Mouse (Mus musculus) large intestine, adult 2 months (tissue): Measurements from ENCODE around the gene Sap30bp. TPM values are rescaled to one million over a fixed set of nuclear protein-coding genes. Genes with fewer than 3 reads are reported as not detected.

ENCODE experiments used
- DNase-seq: peaks from one replicate; pipeline ENCODE4 v3.0.0-alpha.2; 2012; ENCODE audit warnings: low read depth, low spot score
- WGBS: fragments of 180-500 bp; shearing (Covaris S2); methylation state at CpG from one replicate; pipeline ENCODE4 v1.1.7; 2018; 5-methylcytosine and 5-hydroxymethylcytosine counted together
- polyA plus RNA-seq: library from polyadenylated mRNA; depleted of rRNA; stranded (reverse); fragments of >200 nt; gene quantifications from 2 replicates; pipeline ENCODE4 v1.2.3, GENCODE M21; 2012; rRNA removed

Sap30bp gene
- polyA plus RNA-seq: 17.3 and 20.7 TPM in 2 replicates

- WGBS: under 1% methylated on average over 28 of the region's 28 CpGs
Measured at GRCm38 (mm10) chr11:115933108-115933746, at the start of gene Sap30bp, which contains the start of gene Recql5. TSS of gene Sap30bp (plus strand) at chr11:115933282. TSS of gene Recql5 (minus strand) at chr11:115933477.

GRCm38 (mm10) chr11:115884361-115884760 is 48.7 kb upstream of the Sap30bp start:
- WGBS: 50% methylated on average over 3 of the region's 3 CpGs
- DNase-seq: no peak

More at GRCm38 (mm10) chr11:115933108-115933746, at the start of gene Sap30bp, which contains the start of gene Recql5:
- peak; percentile 97 for DNase-seq

GRCm38 (mm10) chr11:115885281-115885680 is 47.8 kb upstream of the Sap30bp start:
- DNase-seq: no peak
- WGBS: 52% methylated on average over 11 of the region's 11 CpGs

GRCm38 (mm10) chr11:115886446-115886845 is 46.6 kb upstream of the Sap30bp start:
- WGBS: 92% methylated on average over 11 of the region's 11 CpGs

DNA sequence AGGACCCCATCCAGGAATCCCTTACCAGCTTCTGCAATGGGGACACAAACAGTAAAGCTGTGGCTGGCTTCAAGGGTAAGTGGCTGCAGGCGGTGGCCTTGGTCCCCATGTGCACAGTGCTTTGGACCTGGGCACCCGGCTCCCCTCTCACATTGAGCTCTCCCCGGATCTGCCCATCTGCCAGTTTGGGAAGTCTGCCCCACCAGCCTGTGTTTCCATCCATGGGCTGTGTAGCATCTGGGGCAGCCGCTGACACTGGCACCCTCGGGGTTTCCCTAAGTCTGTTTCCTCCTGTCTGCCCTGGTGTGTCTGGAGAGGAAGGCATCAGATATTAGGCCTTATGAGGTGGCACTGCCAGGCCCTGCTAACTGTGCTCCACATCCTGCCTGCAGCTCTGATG is 45.1 kb upstream of the Sap30bp start:
- DNase-seq: no peak
- WGBS: 90% methylated on average over 5 of the region's 5 CpGs

More at GRCm38 (mm10) chr11:115886446-115886845, 46.6 kb upstream of the Sap30bp start:
- DNase-seq: no peak

- WGBS: 89% methylated on average over 6 of the region's 6 CpGs
- no peak for DNase-seq
Measured at GRCm38 (mm10) chr11:115889159-115889558, 43.9 kb upstream of the Sap30bp start.

DNA sequence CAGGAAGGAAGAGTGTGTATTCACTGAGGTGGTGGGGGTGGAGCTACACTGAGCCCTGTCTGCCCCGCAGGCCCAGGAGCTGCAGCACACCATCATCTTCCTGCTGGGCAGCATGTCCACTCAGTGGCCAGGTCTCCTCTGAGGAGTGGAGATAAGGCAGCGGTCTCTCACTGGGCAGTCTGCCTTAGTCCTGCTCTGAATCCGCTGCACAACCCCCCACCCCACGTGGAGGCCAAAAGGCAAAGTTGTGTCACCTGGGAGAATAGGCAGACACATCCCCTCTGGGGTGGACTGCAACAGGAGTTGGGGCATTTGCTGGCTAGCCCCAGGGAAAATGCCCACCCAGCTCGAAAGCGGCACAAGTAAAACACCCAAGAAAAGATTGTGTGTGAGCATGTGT is 40.9 kb upstream of the Sap30bp start:
- no peak for DNase-seq
- WGBS: 79% methylated on average over 6 of the region's 6 CpGs

DNA sequence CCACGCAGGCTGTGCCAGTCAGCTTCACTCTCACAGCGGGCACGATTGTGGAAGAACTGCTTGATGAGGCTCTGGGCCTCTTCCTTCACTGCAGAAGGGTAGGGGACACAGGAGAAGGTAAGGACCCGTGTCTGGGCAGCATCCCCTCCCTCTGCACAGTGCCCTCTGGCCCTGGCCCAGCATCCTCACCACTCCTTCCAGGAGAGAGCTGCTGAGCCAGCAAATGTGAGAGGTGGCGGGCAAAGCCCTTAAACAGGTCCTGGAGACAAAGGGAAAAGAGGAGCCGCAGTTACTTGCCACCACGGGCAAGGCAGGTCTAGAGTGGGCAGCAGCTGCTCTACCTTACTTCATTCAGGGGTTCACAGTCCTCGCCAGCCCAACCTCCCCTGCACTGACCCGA is 40.0 kb upstream of the Sap30bp start:
- 85% methylated on average over 9 of the region's 9 CpGs for WGBS
- DNase-seq: no peak

DNA sequence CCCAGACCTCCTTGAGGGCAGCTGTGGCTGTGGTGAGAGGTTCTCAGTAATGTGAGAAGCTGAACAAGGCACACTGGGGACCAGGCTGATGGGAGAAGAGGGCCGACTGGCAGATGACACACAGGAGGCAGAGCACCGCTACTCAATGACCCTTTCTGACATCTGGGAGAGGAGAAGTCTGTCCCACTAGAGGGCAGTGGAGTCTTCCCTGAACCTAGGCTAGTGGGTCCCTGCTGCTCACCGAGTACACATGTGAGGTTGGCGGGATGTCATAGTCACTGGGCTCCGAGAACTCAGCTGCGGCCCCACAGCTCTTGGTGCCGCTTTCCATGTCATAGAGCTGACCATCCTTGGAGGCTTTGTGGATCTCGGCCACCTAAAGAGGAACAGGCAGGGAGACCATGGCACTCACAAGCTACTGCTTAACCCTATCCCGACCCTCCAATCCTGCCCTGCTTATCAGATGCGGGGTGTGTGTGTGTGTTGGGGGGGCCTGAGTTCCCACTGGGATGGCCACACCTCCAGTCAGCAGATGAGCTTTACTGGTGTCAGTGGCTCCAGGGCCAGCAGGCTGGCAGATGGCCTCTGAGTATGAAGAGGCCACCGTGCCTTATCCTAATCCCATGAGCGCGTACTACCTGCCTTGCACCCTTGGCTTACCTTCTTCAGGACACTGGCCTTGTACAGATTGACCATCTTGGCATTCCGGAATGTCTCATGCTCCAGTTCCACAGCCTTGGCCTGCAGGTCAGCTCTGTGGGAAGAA is 38.1 kb upstream of the Sap30bp start:
- WGBS: 75% methylated on average over 14 of the region's 14 CpGs
- no peak for DNase-seq

- WGBS: 86% methylated on average over 7 of the region's 7 CpGs
- DNase-seq: no peak
Measured at GRCm38 (mm10) chr11:115898446-115898845, 34.6 kb upstream of the Sap30bp start.

DNA sequence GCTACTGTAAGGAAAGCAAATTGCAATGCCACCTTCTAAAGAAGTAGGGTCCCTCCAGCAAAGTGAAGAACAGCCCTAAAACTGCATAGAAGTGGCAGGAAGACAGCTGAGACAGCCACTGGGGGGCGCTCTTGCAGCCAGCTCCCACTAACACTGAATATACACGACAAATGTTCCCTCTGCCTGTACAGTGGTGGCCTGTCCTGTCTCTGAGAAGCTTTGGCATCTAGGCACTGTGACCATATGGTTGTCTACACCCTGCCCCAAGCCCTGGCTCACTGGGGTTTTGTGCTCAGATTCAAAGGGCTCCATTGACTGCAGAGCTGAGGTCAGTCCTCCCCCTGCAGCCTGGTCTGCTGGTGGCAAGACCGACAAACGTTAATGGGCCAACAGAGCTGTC is 34.2 kb upstream of the Sap30bp start:
- DNase-seq: no peak
- WGBS: 25% methylated on average over 4 of the region's 4 CpGs

DNA sequence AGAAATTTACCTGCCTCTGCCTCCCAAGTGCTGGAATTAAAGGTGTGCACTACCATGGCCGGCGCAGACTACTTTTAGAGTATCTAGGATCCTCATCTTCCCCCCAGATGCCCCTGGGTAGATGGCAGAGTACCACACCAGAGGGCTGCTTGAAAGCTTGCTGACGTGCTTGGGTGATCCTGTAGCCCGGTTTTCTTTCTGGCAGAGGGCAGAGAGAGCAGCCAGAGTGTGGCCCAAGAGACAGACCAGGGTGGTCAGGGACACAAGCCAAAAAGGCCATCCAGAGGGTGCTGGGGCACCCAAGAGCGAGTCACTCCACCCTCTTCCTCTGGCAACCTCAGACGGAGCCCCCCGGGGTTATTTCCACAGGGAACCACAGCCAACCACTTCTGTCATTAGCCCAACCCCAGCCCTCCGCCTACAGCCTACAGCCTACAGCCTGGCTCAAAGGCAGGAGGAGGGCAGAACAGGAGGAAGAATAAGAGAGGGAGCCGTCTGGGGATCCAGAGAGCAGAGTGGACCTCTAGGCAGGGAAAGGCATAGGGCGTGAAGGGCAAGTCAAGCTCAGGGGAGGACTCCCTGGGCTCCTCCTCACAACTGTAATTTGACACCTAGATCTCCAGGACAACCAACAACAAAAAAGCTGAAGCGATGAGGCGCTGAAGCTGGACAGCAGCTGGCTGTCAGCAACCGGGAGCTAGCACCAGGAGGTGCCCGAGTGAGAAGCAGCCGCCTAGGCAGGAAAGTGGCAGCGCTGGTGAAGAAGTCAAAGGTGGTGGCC is 33.4 kb upstream of the Sap30bp start, which contains the start of gene Smim5:
TSS of gene Smim5 (plus strand) at position 481 of the 781 bp plus-strand sequence.
- 32% methylated on average over 16 of the region's 16 CpGs for WGBS
- DNase-seq: no peak

- no peak for DNase-seq
- WGBS: 55% methylated on average over 8 of the region's 8 CpGs
Measured at GRCm38 (mm10) chr11:115900561-115901337, 32.3 kb upstream of the Sap30bp start.

GRCm38 (mm10) chr11:115901338-115902161 is 31.5 kb upstream of the Sap30bp start:
- DNase-seq: no peak
- WGBS: 81% methylated on average over 9 of the region's 9 CpGs

GRCm38 (mm10) chr11:115902177-115902576 is 30.9 kb upstream of the Sap30bp start:
- WGBS: 62% methylated on average over 5 of the region's 5 CpGs
- no peak for DNase-seq

DNA sequence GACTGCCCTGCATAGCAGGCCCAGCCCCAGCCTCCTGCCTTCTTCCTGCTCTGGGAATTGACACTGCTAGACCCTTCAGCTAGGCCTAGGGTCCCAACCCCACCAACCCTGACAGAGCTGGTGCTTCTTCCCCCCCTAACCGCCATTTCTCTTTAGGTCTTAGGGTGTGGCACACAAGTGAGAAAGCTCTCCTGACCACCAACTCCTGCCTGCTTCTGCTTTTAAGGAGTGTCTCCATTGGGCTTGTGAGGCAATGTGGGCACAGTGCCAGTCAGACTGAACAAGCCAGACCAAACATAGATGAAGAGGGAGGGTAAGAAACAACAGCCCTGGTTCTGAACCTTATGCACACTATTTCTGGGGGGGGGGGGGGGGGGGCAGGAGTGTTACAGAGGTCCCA is 30.3 kb upstream of the Sap30bp start:
- 23% methylated on average over 1 of the region's 1 CpGs for WGBS
- no peak for DNase-seq

DNA sequence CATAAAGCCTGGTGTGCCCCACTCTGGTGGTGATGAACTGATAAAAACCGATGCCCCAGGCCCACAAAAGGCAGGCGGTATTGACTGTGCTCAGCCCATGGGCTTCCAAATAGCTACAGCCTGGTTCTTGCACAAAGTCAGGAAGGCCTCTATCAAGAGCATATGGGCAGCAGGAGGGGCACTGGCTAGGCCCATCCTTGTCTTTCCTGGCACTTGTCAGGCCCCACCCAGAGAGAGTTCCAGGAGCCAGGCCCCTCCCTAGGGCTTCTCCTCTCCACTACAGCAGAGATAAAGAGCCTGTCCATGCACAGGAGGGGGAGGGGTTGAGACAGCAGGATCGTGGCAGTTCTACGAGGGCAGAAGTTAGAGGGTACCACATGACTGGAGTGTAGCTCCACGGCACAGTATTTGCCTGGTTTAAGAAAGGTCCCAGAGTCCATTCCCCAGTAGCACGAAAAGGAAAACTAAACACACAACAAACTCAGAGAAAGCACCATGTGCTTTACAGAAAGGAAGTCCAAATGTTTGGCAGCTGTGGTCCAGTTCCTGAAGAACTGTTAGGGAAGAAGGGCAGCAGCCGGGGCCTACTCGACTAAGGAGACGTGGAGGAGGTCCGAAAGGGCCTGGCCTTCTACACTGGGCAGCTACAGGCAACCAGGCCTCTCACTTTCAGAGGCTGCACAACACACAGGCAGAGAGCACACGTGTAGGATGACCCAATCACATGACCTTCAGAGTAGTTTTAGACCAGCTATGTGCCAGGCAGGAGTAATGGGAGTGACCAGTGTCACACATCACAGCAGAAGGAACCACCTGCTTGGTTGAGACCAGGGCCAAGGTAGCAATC is 29.5 kb upstream of the Sap30bp start:
- no peak for DNase-seq
- 28% methylated on average over 11 of the region's 11 CpGs for whole genome bisulfite sequencing
